Mouse (Mus musculus): Measurements from ENCODE around the gene Hist3h2a. TPM values are rescaled to one million over a fixed set of nuclear protein-coding genes. Genes with fewer than 3 reads are reported as not detected.

The Hist3h2a gene
- polyA plus RNA-seq (2014; fragmentation: Nextera tagmentation; extraction: Ambion mirVana), result 86.9 and 94.9 TPM in 2 replicates

GRCm38 (mm10) chr11:58954420-58955142 lies at the start of gene Hist3h2a, which contains the start of gene Trim17:
Gene Hist3h2a (plus strand): TSS chr11:58954685.
Gene Trim17 (plus strand): TSS chr11:58954685.
- H3K9ac ChIP-seq, result peak within 1 kb of the TSS; percentile 97
- H3K27me3 ChIP-seq (ENCODE audit: control insufficient read depth, insufficient read depth, low read length), result no peaks in the 10 kb centered on the region
- H3K27ac ChIP-seq, result peak within 1 kb of the TSS; percentile 100
- under 1% methylated on average over 49 of the region's 49 CpGs for WGBS
- H3K4me3 ChIP-seq (replicated peaks; ENCODE audit: low read length), result peak within 1 kb of the TSS; percentile 77
- peak within 1 kb of the TSS; percentile 95 for H3K4me2 ChIP-seq (replicated peaks)
- H3K36me3 ChIP-seq (replicated peaks; ENCODE audit: control insufficient read depth, insufficient read depth), result peaks cover 2% of the 10 kb centered on the region; the same call in 1 of the 2 replicates
- ATAC-seq (ENCODE audit: low FRiP score) (peak; percentile 91), DNase-seq (ENCODE audit: low spot score) (peak; percentile 99)
- H3K9me3 ChIP-seq (ENCODE audit: control insufficient read depth, low read length), result no peaks in the 10 kb centered on the region
- peaks cover 58% of the 10 kb centered on the region for H3K4me1 ChIP-seq (replicated peaks; ENCODE audit: control insufficient read depth, insufficient read depth, low read length)

GRCm38 (mm10) chr11:58904838-58905237 lies 49.6 kb upstream of the Hist3h2a start:
- WGBS, result 46% methylated on average over 6 of the region's 6 CpGs
- peaks cover 24% of the 10 kb centered on the region for H3K36me3 ChIP-seq (replicated peaks; ENCODE audit: control insufficient read depth, insufficient read depth)
- DNase-seq (ENCODE audit: low spot score) (no peak), ATAC-seq (ENCODE audit: low FRiP score) (no peak)
- no peaks in the 10 kb centered on the region for H3K27me3 ChIP-seq (ENCODE audit: control insufficient read depth, insufficient read depth, low read length)
- H3K9me3 ChIP-seq (ENCODE audit: control insufficient read depth, low read length), result no peaks in the 10 kb centered on the region
- H3K4me1 ChIP-seq (replicated peaks; ENCODE audit: control insufficient read depth, insufficient read depth, low read length), result peaks cover 14% of the 10 kb centered on the region
- H3K27ac ChIP-seq, result no peak overlapping the region
- H3K9ac ChIP-seq, result no peak overlapping the region
- H3K4me3 ChIP-seq (replicated peaks; ENCODE audit: low read length), result no peak overlapping the region
- 0 out of 2 replicates have a peak overlapping the region, but pooled peaks have one; percentile 90 for H3K4me2 ChIP-seq (replicated peaks)

- Histone ChIP-seq H3K4me1 (replicated peaks; ENCODE audit: control insufficient read depth, insufficient read depth, low read length) (no peaks in the 10 kb centered on the region), H3K36me3 (replicated peaks; ENCODE audit: control insufficient read depth, insufficient read depth) (no peaks in the 10 kb centered on the region), H3K9ac (no peak overlapping the region), H3K27ac (no peak overlapping the region), H3K9me3 (ENCODE audit: control insufficient read depth, low read length) (no peaks in the 10 kb centered on the region), H3K4me3 (replicated peaks; ENCODE audit: low read length) (no peak overlapping the region), H3K4me2 (replicated peaks) (no peak overlapping the region), H3K27me3 (ENCODE audit: control insufficient read depth, insufficient read depth, low read length) (no peaks in the 10 kb centered on the region)
- ATAC-seq (ENCODE audit: low FRiP score) (no peak), DNase-seq (ENCODE audit: low spot score) (no peak)
- WGBS, result 91% methylated on average over 1 of the region's 1 CpGs
Observed at GRCm38 (mm10) chr11:58913776-58914175, 40.7 kb upstream of the Hist3h2a start.

GRCm38 (mm10) chr11:58914461-58915028 lies 39.9 kb upstream of the Hist3h2a start:
- Histone ChIP-seq H3K27me3 (ENCODE audit: control insufficient read depth, insufficient read depth, low read length) (no peaks in the 10 kb centered on the region), H3K4me2 (replicated peaks) (peak overlapping the region; percentile 51), H3K27ac (no peak overlapping the region), H3K36me3 (replicated peaks; ENCODE audit: control insufficient read depth, insufficient read depth) (no peaks in the 10 kb centered on the region), H3K4me1 (replicated peaks; ENCODE audit: control insufficient read depth, insufficient read depth, low read length) (no peaks in the 10 kb centered on the region), H3K9me3 (ENCODE audit: control insufficient read depth, low read length) (no peaks in the 10 kb centered on the region), H3K9ac (peak overlapping the region; percentile 48), H3K4me3 (replicated peaks; ENCODE audit: low read length) (peak overlapping the region; percentile 18)
- WGBS, result 19% methylated on average over 17 of the region's 17 CpGs
- DNase-seq (ENCODE audit: low spot score), result peak; percentile 76
- ATAC-seq (ENCODE audit: low FRiP score), result peak; percentile 48; the same call in 1 of the 2 replicates

- H3K4me2 ChIP-seq (replicated peaks), result no peak overlapping the region
- WGBS, result 50% methylated on average over 14 of the region's 14 CpGs
- H3K27me3 ChIP-seq (ENCODE audit: control insufficient read depth, insufficient read depth, low read length), result no peaks in the 10 kb centered on the region
- no peak for DNase-seq (ENCODE audit: low spot score)
- no peak for ATAC-seq (ENCODE audit: low FRiP score)
- H3K9ac ChIP-seq, result no peak overlapping the region
- no peaks in the 10 kb centered on the region for H3K4me1 ChIP-seq (replicated peaks; ENCODE audit: control insufficient read depth, insufficient read depth, low read length)
- no peaks in the 10 kb centered on the region for H3K36me3 ChIP-seq (replicated peaks; ENCODE audit: control insufficient read depth, insufficient read depth)
- no peaks in the 10 kb centered on the region for H3K9me3 ChIP-seq (ENCODE audit: control insufficient read depth, low read length)
- no peak overlapping the region for H3K27ac ChIP-seq
- no peak overlapping the region for H3K4me3 ChIP-seq (replicated peaks; ENCODE audit: low read length)
Observed at GRCm38 (mm10) chr11:58916879-58917744, 37.4 kb upstream of the Hist3h2a start.

- Histone ChIP-seq H3K27me3 (ENCODE audit: control insufficient read depth, insufficient read depth, low read length) (no peaks in the 10 kb centered on the region), H3K9ac (no peak within 1 kb of the TSS), H3K27ac (no peak within 1 kb of the TSS), H3K36me3 (replicated peaks; ENCODE audit: control insufficient read depth, insufficient read depth) (no peaks in the 10 kb centered on the region), H3K4me1 (replicated peaks; ENCODE audit: control insufficient read depth, insufficient read depth, low read length) (no peaks in the 10 kb centered on the region), H3K9me3 (ENCODE audit: control insufficient read depth, low read length) (no peaks in the 10 kb centered on the region), H3K4me2 (replicated peaks) (no peak within 1 kb of the TSS), H3K4me3 (replicated peaks; ENCODE audit: low read length) (no peak within 1 kb of the TSS)
- no peak for ATAC-seq (ENCODE audit: low FRiP score)
- WGBS, result 88% methylated on average over 12 of the region's 12 CpGs
- no peak for DNase-seq (ENCODE audit: low spot score)
Observed at GRCm38 (mm10) chr11:58917745-58918366, 36.6 kb upstream of the Hist3h2a start, which contains the start of gene Btnl10. Gene Btnl10 (plus strand): TSS chr11:58917908.

GRCm38 (mm10) chr11:58918759-58919158 lies 35.7 kb upstream of the Hist3h2a start:
- H3K4me1 ChIP-seq (replicated peaks; ENCODE audit: control insufficient read depth, insufficient read depth, low read length), result no peaks in the 10 kb centered on the region
- H3K9me3 ChIP-seq (ENCODE audit: control insufficient read depth, low read length), result no peaks in the 10 kb centered on the region
- DNase-seq (ENCODE audit: low spot score), result no peak
- ATAC-seq (ENCODE audit: low FRiP score), result no peak
- no peak overlapping the region for H3K4me3 ChIP-seq (replicated peaks; ENCODE audit: low read length)
- no peaks in the 10 kb centered on the region for H3K27me3 ChIP-seq (ENCODE audit: control insufficient read depth, insufficient read depth, low read length)
- no peak overlapping the region for H3K4me2 ChIP-seq (replicated peaks)
- no peak overlapping the region for H3K9ac ChIP-seq
- H3K36me3 ChIP-seq (replicated peaks; ENCODE audit: control insufficient read depth, insufficient read depth), result no peaks in the 10 kb centered on the region
- 71% methylated on average over 5 of the region's 5 CpGs for whole genome bisulfite sequencing
- no peak overlapping the region for H3K27ac ChIP-seq

- no peaks in the 10 kb centered on the region for H3K4me1 ChIP-seq (replicated peaks; ENCODE audit: control insufficient read depth, insufficient read depth, low read length)
- H3K4me2 ChIP-seq (replicated peaks), result no peak overlapping the region
- no peaks in the 10 kb centered on the region for H3K27me3 ChIP-seq (ENCODE audit: control insufficient read depth, insufficient read depth, low read length)
- no peak overlapping the region for H3K4me3 ChIP-seq (replicated peaks; ENCODE audit: low read length)
- H3K9ac ChIP-seq, result no peak overlapping the region
- 82% methylated on average over 9 of the region's 9 CpGs for WGBS
- DNase-seq (ENCODE audit: low spot score), result no peak
- no peak for ATAC-seq (ENCODE audit: low FRiP score)
- H3K9me3 ChIP-seq (ENCODE audit: control insufficient read depth, low read length), result no peaks in the 10 kb centered on the region
- H3K36me3 ChIP-seq (replicated peaks; ENCODE audit: control insufficient read depth, insufficient read depth), result no peaks in the 10 kb centered on the region
- H3K27ac ChIP-seq, result no peak overlapping the region
Observed at GRCm38 (mm10) chr11:58922420-58922819, 32.1 kb upstream of the Hist3h2a start.

Data from hindbrain, embryonic 14.5 days (tissue).